Mouse (Mus musculus) frontal cortex, postnatal 14 days (tissue): ENCODE data around the gene Map3k14.
A peak's percentile ranks its signal among the peaks of the same experiment; 100 is the strongest.

ENCODE experiments used
- DNase-seq, 2 experiments: peaks; one replicate each; pipeline ENCODE4 v3.0.0; 2022; ENCODE audit warnings: low spot score in 2 of 2

The Map3k14 gene

DNA sequence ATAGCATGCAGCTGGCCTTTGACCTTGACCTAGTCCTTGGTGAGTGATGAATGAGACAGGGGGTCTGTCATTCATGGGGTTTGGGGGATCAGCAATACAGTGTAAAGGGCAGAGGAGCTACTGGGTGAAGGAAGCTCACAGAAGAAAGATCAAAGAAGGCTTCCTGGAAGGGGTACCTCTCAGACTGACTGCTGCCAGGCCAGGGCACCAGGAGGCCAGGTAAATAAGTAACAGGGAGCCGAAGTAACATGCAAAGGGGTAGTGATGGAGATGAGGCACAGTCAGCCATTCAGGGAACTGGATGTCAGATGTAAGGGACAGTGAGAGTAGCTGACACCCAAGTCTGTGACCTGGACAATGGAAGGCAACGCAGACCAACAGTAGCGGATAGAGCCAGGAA is 5.6 kb upstream of the Map3k14 start:
- no peak for DNase-seq

GRCm38 (mm10) chr11:103271979-103272378 is 4.7 kb upstream of the Map3k14 start:
- no peak for DNase-seq

DNA sequence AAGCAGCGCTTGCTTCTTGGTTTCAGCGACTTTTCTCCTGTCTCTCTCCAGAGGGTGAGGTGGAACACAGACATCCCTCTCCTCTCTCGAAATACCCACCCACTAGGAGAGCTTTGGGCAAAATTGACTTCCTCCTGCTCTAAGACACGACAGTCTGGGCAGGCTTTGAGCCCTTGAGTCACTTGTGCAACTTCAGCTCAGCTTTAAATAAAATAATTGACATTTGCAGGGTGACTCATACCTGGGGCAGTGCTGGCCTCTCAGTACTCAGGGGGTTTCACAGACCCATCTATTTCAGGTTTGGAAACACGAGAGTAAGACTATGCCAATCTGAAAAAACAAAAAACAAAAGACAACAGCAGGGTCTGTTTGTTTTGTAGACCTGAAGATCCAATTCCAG is 2.2 kb upstream of the Map3k14 start:
- no peak for DNase-seq

DNA sequence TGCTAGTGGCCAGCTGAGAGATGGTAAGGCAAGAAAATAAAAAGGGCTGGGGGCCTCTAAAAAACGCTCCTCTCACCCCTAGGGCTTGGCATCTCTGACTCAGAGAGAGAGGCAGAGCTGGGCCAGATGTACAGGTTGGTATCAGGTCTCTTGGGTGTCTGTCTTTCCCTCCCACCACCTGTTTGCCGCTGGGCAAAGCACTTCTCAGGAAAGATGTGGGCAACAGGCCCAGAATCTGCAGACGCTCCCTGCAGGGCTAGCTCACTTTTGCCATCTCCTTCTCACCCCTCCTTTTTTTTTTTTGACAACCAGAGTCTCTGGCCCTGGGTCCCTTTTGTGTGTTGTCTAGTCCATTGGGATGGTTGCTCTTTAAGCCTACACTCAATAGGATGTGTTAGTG is 1.6 kb upstream of the Map3k14 start:
- DNase-seq: no peak

GRCm38 (mm10) chr11:103268350-103268749 is 1.1 kb upstream of the Map3k14 start:
- no peak for DNase-seq

- DNase-seq: no peak
Observed at GRCm38 (mm10) chr11:103266729-103267345, 435 bp downstream of the Map3k14 start.

- no peak for DNase-seq
Observed at GRCm38 (mm10) chr11:103265856-103266255, 1.4 kb downstream of the Map3k14 start.

GRCm38 (mm10) chr11:103265211-103265610 is 2.1 kb downstream of the Map3k14 start:
- no peak for DNase-seq

GRCm38 (mm10) chr11:103264427-103265005 is 2.8 kb downstream of the Map3k14 start:
- DNase-seq: no peak

GRCm38 (mm10) chr11:103263551-103263950 is 3.7 kb downstream of the Map3k14 start:
- no peak for DNase-seq

- no peak for DNase-seq
Observed at GRCm38 (mm10) chr11:103262412-103263267, 4.6 kb downstream of the Map3k14 start.

- DNase-seq: no peak
Observed at GRCm38 (mm10) chr11:103261671-103262411, 5.4 kb downstream of the Map3k14 start.

DNA sequence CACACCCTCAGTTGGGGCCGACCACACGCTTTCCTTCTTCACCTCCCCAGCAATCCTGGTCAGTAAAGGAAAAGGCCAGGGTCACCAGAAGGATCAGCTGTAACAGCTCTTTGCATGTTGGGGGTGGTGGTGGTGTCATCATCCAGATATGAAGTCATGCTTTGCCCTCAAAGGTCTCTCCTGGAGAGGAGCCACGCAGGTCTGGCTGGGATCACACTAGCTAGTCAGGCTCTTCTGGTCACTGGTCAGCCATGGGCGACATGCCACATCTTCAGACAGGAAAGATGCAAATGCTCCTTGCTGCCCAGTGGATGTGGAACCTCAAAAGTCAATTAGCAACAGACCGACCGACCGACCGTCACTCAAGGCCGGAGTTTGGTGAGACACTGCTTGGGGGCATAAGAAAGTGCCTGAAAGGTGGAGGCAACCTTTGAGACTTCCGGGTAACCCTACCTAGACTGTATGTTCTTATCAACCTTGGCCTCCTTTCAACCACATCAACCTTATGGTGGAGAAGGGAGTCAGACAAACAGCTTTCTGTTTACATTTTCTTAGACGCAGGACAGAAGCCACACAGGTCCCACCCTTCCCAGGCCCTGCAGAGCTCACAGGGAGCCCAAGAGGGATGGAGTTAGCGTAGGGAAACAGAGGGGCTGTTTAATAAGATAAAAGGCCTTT is 6.6 kb downstream of the Map3k14 start:
- no peak for DNase-seq

DNA sequence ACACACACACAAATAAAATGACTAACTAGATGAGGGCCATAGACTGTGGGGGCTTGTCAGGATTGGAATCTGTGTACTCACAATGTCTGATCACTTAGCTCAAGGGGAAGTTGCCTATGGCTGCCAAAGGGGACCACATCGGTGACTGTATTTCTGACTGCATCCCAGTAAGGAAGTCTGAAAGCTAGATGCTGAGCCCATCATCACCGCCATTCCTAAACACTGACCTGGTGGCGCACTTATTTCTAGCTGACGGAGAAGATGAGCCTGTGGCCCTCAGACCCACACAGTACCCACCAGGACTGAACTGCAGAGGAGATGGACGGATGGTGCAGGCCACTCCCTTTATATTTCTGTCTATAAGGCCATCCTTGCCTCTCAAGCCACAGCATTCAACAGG is 7.2 kb downstream of the Map3k14 start:
- no peak for DNase-seq

DNA sequence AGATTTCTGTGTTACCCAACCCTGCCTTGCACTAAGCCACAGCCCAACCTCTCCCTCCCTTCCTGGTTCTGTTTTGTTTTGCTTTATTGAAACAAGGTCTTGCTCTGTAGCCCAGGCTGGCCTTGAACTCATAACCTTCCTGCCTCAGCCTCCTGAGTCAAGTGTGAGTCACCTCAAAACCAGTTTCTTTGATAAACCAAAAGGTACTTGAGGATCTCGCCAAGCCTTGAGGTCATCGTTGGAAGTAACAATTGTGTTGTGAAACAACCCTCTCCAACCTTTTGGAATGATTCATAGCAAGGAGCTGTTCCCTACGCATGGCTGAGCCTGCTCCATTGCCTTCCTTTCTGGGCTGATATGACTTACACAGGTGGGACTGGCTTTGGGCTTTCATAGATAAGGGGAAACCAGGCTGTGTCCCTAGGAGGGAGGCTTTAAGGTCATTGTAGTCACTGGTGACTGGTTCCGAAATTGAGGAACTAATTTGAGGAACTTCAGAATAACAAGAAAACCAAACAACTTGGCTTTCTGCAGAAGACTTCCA is 9.3 kb downstream of the Map3k14 start:
- DNase-seq: no peak

DNA sequence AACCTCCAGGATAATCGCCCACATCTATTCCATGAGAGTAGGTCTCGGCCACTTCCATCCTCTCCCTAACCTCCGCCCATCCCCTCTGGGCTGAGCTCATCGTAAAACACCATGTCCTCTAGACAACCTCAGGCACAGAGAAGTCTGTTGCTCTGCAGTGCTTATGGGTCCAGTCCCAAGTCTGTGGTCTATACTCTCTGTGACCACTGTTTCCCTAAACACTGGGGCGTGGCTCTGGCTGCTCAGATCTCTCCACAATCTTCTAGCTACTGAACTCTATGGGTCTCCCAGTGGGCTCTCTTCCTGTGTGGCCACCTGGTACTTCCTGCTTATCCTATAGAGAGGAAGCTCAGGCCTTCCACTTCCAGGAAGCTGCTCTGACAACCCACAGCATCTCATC is 13.7 kb downstream of the Map3k14 start:
- DNase-seq: no peak

- no peak for DNase-seq
Observed at GRCm38 (mm10) chr11:103252380-103252779, 14.9 kb downstream of the Map3k14 start.

DNA sequence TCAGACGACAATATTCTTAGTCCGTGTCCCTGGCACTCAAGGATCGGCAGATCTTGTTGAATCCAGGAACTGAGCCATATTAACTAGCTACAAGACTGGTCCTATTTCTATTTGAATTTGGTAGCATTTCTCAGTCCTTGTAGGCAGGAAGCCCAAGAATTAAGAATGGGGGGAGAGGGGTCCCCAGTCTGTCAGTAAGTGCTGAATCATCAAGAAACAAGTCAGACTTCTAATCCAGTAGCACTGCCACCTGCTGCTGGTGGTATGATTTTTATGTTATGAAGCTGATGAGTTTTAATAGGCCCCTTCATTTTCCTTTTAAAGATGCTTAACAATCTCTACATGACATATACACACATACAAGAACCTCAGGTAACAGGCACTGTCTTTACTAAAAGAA is 16.9 kb downstream of the Map3k14 start:
- DNase-seq: no peak

DNA sequence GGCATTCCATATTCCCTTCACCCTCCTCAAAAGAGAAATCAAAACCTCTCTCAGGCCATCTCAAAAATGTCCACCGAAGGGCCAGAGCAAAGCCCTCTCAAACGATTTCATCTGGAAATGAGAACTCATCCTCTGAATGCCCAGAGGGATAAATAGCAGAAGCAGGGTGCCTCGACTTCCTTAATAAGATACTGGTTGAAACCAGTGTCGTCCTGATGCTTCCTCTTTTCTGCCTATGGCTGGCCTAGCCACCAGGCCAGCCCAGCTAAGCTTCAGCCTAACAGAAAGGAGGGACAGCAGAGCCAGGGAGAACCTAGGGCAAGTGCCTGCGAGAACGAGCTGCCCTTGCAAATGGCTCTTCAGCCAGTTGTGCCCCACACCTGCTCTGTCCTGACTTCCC is 17.8 kb downstream of the Map3k14 start:
- no peak for DNase-seq

DNA sequence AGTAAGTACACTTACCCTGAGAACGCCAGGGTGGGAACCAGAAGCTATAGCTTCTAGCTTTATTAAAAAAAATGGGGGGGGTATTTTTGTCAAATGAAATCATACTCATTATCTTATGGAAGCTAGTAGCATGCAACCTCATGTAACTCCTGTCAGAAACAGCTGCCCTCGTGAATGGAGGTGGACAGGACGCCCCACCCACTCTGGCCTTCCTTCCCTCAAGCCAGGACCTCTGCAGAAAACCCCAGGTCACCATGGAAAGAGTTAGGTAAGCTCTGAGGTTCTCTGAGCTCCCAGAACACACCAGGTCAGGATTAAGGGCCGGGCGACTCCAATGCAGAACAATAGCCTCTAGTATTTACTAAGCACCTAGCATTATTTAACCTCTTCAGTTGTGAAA is 18.4 kb downstream of the Map3k14 start:
- DNase-seq: no peak

- DNase-seq: peak; percentile 66 to 78
Observed at GRCm38 (mm10) chr11:103247504-103248177, 19.6 kb downstream of the Map3k14 start.
